Mouse (Mus musculus) megakaryocyte, embryonic 14.5 days (primary cell): ENCODE measurements at regions not wholly inside any gene's neighbourhood (a gene's known extent, or its start where the extent isn't known, plus 50 kb on each side); places are given as distances from the start of the nearest gene placed in this dataset.
"Not testable (repeated sequence)": the region's sequence is repeated elsewhere in the genome, so short reads cannot be mapped to it uniquely, and the experiment has no call there.

ENCODE experiments used
- H3K27me3 ChIP-seq: replicated peaks from 2 replicates; pipeline ENCODE3; 2012; ENCODE audit warnings: inconsistent platforms
- H3K36me3 ChIP-seq: replicated peaks from 2 replicates; pipeline ENCODE3; 2012; ENCODE audit warnings: low read length, inconsistent platforms, mixed read lengths
- H3K4me1 ChIP-seq: 2 replicates; pipeline ENCODE4 v1.6.1; 2012; ENCODE audit warnings: inconsistent platforms
- H3K4me3 ChIP-seq: replicated peaks from 2 replicates; pipeline ENCODE3; 2012; ENCODE audit warnings: moderate library complexity, mild to moderate bottlenecking, inconsistent platforms
- H3K9me3 ChIP-seq: 2 replicates; pipeline ENCODE4 v1.6.1; 2012; ENCODE audit warnings: inconsistent platforms
- FLI1 ChIP-seq: IDR thresholded peaks from 2 replicates; pipeline ENCODE4 v1.6.1; 2012; ENCODE audit warnings: low read length, inconsistent platforms, mixed read lengths
- GATA1 ChIP-seq: IDR thresholded peaks from 3 replicates; pipeline ENCODE4 v1.6.1; 2012; ENCODE audit warnings: mixed read lengths, low read length, inconsistent platforms, borderline replicate concordance

DNA sequence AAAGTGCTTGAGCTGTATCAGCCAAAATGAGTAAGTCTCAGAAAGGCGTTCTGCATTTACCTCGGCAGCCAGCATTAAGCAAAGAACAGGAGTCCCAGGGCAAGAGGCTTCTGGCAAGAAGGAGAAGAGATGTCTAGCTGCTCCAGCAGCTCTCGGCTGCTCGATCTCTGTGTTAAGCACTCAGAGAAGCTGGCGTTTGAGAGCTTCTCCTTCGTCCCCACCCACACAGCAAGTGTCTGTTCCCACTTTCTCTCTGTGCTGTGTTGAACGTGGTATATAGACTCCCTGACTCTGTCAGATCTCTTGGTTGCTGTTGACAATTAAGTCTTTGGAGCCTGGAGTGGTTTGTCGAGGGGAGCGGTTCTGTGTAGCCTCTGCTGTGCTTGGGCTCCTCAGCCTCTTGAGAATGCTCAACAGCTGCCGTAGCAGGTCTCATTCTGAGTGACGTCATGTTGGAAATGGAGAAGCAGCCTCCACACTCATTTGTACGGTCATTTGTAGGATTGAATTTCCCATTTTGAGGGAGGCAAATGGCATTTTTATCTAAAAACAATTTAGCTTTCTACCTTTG is 140.3 kb upstream of the Fer start:
- Histone ChIP-seq H3K36me3 (no peaks in the 10 kb centered on the region), H3K27me3 (no peaks in the 10 kb centered on the region), H3K9me3 (0 out of 2 replicates have a peak, but pooled peaks cover 6% of the 10 kb centered on the region), H3K4me1 (no peaks in the 10 kb centered on the region), H3K4me3 (no peak overlapping the region)
- TF ChIP-seq FLI1 (no peak), GATA1 (no peak)

DNA sequence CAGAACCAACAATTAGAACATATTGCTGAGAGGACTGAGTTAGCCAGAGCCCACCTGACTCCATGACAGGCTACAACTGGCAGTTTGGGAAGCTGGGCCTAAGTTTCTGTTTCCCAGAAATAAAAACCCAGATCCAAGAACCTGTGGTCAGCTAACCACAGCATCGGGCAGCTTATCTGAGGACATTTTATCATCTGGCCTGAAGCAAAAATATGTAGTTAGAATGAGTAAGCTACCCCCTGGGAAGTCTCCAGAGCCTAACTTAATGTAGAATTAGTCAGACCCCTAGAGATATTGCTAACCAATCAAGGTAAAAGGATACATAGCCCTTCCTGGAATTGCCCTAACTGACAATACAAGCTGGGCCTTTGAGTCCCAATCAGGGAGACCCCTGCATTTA is 124.7 kb upstream of the Fer start:
- TF ChIP-seq GATA1 (no peak), FLI1 (no peak)
- H3K4me1 ChIP-seq, result no peaks in the 10 kb centered on the region
- peaks cover 15% of the 10 kb centered on the region for H3K9me3 ChIP-seq
- no peak overlapping the region for H3K4me3 ChIP-seq
- no peaks in the 10 kb centered on the region for H3K36me3 ChIP-seq
- no peaks in the 10 kb centered on the region for H3K27me3 ChIP-seq

DNA sequence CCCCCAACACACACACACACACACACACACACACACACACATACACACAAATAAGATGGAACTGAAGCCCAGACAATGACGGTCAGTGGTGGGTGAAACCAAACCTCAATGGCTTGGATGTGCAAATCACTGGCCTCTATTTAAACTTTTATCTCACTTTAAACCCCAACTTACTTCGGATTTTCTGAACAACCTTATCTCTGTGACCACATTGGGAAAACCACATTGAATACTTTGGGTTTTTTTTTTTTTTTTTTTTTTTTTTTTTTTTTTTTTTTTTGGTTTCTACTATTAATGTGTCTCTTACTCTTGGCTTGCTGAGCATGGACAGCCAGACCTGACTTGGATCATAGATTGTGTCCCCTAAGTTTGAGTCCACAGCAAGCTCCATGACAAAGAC is 123.2 kb upstream of the Fer start:
- Histone ChIP-seq H3K27me3 (no peaks in the 10 kb centered on the region), H3K4me1 (no peaks in the 10 kb centered on the region), H3K4me3 (no peak overlapping the region), H3K36me3 (no peaks in the 10 kb centered on the region), H3K9me3 (peaks cover 11% of the 10 kb centered on the region)
- TF ChIP-seq GATA1 (no peak), FLI1 (no peak)

DNA sequence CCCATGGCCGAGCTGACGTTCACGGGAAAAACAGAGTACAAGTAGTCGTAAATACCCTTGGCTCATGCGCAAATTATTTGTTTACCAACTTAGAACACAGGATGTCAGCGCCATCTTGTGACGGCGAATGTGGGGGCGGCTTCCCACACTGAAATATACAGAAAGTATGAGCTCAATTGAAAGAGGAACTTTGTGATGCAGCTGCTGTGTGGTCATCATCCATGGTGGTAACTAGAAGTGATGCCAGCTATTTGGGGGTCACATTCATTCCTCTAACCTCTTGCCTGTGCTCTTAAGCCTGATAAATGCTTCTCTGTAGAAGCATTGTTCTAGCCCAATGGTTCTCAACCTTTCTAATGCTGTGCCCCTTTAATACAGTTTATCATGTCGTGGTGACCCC is 113.6 kb upstream of the Fer start:
- H3K36me3 ChIP-seq, H3K9me3 ChIP-seq, H3K4me1 ChIP-seq, H3K27me3 ChIP-seq, H3K4me3 ChIP-seq: not testable (repeated sequence)

DNA sequence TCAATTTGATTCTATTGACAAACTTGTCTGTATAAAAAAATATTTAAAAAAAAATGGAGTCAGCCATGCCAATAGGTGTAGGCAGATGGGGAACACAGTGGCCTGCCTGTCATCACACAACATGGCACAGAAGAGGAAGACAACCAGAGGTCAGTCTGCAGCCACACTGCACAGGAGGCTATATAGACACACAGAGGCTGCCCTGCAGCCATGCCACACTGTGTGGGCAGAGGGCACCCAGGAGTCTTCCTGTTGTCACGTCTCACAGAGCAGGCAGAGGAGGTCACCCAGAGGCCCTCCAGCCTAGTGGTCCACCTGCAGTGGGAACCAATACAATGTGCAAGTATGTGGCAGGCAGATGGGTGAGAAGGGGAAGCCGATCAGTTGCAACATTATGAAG is 108.5 kb upstream of the Fer start:
- H3K9me3 ChIP-seq, result peaks cover 22% of the 10 kb centered on the region
- no peaks in the 10 kb centered on the region for H3K4me1 ChIP-seq
- no peak overlapping the region for H3K4me3 ChIP-seq
- no peaks in the 10 kb centered on the region for H3K27me3 ChIP-seq
- H3K36me3 ChIP-seq, result no peaks in the 10 kb centered on the region
- TF ChIP-seq FLI1, result no peak
- no peak for TF ChIP-seq GATA1

DNA sequence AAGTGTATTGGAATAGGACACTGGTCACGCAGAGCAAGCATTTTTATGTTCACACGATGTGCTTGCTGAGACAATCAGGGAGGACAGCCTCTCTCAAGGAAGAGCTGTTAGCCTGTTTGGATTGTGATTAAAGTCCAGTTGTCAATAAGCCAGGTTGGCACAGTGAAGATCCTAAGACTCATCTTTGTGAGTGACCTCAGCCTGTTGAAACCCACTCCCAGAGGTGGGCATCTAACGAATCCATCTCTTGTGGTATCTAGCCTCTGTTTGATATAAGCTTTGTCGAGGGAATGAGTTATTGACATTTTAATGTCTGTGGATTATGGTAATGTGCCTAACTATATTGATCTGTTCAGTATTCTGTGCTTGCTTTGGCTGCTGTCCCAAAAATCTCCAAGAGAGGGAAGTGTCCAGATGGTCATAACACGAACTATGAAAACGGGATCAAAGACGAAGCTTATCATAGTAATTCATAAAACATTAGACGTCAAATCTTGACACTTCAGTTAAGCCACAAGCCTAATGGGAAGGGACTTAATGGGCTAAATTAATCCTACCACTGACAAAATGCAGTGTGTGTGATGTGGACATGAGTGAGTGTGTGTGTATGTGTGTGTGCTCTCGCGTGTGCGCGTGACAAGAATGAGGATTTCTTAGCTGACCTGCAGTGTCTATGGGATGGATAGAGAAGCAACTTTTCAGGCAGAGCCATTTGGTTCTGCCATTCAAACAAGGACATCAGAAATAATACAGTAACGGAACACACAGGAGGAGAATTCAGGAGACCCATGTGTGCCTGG is 104.8 kb upstream of the Fer start:
- Histone ChIP-seq H3K4me1 (no peaks in the 10 kb centered on the region), H3K4me3 (no peak overlapping the region), H3K9me3 (peaks cover 36% of the 10 kb centered on the region), H3K27me3 (no peaks in the 10 kb centered on the region), H3K36me3 (no peaks in the 10 kb centered on the region)
- TF ChIP-seq FLI1 (no peak), GATA1 (no peak)

DNA sequence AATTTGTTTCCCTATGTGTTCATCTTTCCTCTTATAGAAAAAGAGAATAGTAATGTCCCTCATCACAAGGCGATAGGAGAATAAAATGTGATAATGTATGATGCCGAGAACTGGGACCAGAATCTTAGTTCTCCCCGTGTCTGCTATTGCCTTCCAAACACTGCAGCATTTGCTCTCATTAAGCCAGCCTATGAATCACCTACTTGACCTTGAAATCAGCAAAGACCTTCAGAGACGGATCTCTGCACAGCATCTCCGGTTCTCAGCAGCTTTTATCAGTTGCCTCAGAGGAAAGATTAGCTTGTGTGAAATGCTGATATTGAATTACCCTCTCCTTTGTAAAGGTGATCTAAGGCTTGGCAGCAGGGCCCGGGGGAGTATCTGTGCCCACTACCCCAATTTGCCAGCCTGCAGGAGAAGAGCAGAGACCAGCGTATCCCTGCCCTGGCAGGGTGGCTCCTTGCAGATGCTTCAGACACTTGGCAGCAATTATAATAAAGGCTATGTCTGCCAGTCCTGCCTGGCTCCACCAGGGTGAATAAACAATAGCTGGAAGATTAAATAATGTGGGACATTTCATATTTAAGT is 104.0 kb upstream of the Fer start:
- Histone ChIP-seq H3K4me3 (no peak overlapping the region), H3K9me3 (peaks cover 36% of the 10 kb centered on the region), H3K36me3 (no peaks in the 10 kb centered on the region), H3K27me3 (no peaks in the 10 kb centered on the region), H3K4me1 (no peaks in the 10 kb centered on the region)
- TF ChIP-seq FLI1 (no peak), GATA1 (no peak)

DNA sequence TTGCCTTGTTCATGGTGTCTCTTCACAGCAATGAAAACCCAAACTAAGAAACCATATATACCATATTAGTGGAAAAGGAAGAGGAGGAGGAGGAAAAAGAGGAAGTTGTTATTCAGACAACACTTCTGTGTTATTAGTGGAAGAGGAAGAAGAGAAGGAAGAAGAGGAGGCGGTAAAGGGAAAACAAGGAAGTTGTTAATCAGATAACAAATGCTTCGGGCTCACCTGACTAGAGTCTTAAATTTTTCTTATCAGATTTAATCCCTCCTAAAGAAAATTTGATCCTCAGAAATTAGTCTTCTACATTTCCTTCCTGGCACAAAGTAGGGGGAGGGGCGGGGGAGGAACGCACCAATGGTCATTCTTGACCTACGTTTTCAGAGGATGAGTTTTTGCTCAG is 101.8 kb upstream of the Fer start:
- H3K4me1 ChIP-seq, result no peaks in the 10 kb centered on the region
- no peak for TF ChIP-seq GATA1
- TF ChIP-seq FLI1, result no peak
- H3K9me3 ChIP-seq, result peaks cover 30% of the 10 kb centered on the region
- H3K4me3 ChIP-seq, result no peak overlapping the region
- no peaks in the 10 kb centered on the region for H3K27me3 ChIP-seq
- H3K36me3 ChIP-seq, result no peaks in the 10 kb centered on the region

DNA sequence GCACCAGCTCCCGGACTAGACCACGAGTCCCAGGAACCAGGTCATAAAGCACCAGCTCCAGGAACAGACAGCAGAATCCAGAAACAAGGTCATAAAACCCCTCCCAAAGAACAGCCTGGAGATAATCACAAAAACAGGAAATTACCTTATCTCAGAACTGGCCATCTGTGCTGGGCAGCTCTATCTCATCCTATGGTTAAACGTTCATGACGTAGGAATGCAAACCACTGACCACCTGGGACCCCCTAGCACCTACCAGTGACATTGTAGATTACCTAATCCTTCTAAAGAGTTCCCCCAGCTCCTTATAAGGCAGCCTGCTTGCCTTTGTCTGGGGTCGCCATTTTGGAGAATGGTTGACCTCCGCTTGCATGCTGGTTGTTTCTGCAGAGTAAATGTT is 91.8 kb upstream of the Fer start:
- Histone ChIP-seq H3K36me3 (no peaks in the 10 kb centered on the region), H3K4me3 (no peak overlapping the region)
- TF ChIP-seq FLI1 (no peak), GATA1 (no peak)

DNA sequence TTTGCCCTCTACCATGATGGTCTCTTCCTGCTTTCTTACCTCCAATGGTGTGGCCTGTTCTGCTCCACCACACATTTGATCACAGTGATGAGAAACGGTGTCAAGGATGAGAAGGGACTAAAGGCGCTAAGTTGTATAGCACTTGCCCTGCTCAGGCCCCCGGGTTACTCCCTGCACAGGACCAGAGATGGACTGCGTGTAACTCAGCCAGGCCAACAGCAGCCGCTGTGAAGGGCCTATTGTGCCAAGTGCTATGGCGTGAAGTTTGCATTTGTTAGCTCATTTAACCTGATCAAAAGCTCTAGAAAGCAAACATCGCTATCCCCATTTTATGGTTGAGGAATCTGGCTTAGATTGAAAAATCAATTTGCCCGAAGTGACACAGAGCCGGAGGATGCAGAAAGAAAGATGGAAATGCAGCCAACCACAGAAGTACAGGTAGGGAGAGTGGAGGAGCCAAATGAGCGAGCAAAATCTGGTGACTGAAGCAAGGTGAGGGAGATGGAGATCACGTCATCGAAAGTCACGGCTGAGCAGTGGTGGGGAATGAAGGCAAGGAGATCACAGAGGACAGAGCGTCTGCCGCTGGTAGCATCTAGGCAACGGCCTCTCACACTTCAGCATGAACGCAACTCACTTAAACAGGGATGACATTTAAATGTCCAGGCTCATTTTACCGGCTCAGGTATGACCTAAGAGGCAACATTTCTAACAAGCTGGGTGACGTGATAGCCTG is 78.3 kb upstream of the Fer start:
- Histone ChIP-seq H3K36me3 (no peaks in the 10 kb centered on the region), H3K27me3 (no peaks in the 10 kb centered on the region), H3K4me3 (peak overlapping the region; percentile 11), H3K4me1 (no peaks in the 10 kb centered on the region), H3K9me3 (peaks cover 33% of the 10 kb centered on the region)
- TF ChIP-seq FLI1, result no peak
- TF ChIP-seq GATA1, result no peak

More for the DNA sequence above, 91.8 kb upstream of the Fer start:
- H3K9me3 ChIP-seq, result peaks cover 16% of the 10 kb centered on the region
- no peaks in the 10 kb centered on the region for H3K4me1 ChIP-seq
- H3K27me3 ChIP-seq, result no peaks in the 10 kb centered on the region
